Mouse (Mus musculus) embryonic facial prominence, embryonic 10.5 days (tissue): ENCODE data around the gene Afg1l. TPM values are rescaled to one million over a fixed set of nuclear protein-coding genes. Genes with fewer than 3 reads are reported as not detected.

Experiments
- DNase-seq: peaks from one replicate; pipeline ENCODE4 v3.0.0-alpha.2; 2017; ENCODE audit warnings: low spot score
- H3K27ac ChIP-seq: fragments of 300-500 bp; sonication (generic); replicated peaks from 2 replicates; pipeline ENCODE4 v1.5.1; 2016; ENCODE audit warnings: mild to moderate bottlenecking
- H3K27me3 ChIP-seq: fragments of 300-500 bp; sonication (generic); replicated peaks from 2 replicates; pipeline ENCODE4 v1.6.1; 2016; ENCODE audit warnings: low read depth, mild to moderate bottlenecking; ENCODE audit not compliant: poor library complexity, severe bottlenecking
- H3K36me3 ChIP-seq: fragments of 300-500 bp; sonication (generic); replicated peaks from 2 replicates; pipeline ENCODE4 v1.6.1; 2016; ENCODE audit warnings: mild to moderate bottlenecking, moderate library complexity
- H3K4me1 ChIP-seq: fragments of 300-500 bp; sonication (generic); 2 replicates; pipeline ENCODE4 v1.6.1; 2016
- H3K4me3 ChIP-seq: fragments of 300-500 bp; sonication (generic); 2 replicates; pipeline ENCODE4 v1.5.1; 2016; ENCODE audit warnings: mild to moderate bottlenecking, moderate library complexity
- H3K9me3 ChIP-seq: fragments of 300-500 bp; sonication (generic); 2 replicates; pipeline ENCODE4 v1.6.1; 2016; ENCODE audit warnings: mild to moderate bottlenecking
- WGBS: fragments of 180-500 bp; shearing (Covaris S2); methylation state at CpG from one replicate; pipeline ENCODE4 v1.1.7; 2016; 5-methylcytosine and 5-hydroxymethylcytosine counted together
- polyA plus RNA-seq: library from polyadenylated mRNA; unstranded; fragments of >200 nt; fragmentation: Nextera tagmentation; extraction: Ambion mirVana; gene quantifications from 2 replicates; pipeline ENCODE4 v1.2.1, GENCODE M21; 2016

Afg1l gene
- polyA plus RNA-seq, 1 experiment from 2014 or later: 4.7 TPM

GRCm38 (mm10) chr10:42464805-42465204, 13.6 kb downstream of the Afg1l start:
- Histone ChIP-seq H3K9me3 (no peaks in the 10 kb centered on the region), H3K27ac (no peak overlapping the region), H3K4me1 (peaks cover 9% of the 10 kb centered on the region), H3K4me3 (no peak overlapping the region), H3K27me3 (no peaks in the 10 kb centered on the region), H3K36me3 (0 out of 2 replicates have a peak, but pooled peaks cover 2% of the 10 kb centered on the region)
- DNase-seq: no peak
- WGBS: 80% methylated on average over 14 of the region's 14 CpGs

GRCm38 (mm10) chr10:42464224-42464623, 14.1 kb downstream of the Afg1l start:
- Histone ChIP-seq H3K4me3 (no peak overlapping the region), H3K9me3 (peaks cover 4% of the 10 kb centered on the region; the same call in 1 of the 2 replicates), H3K36me3 (peaks cover 6% of the 10 kb centered on the region), H3K27ac (peak overlapping the region; percentile 36), H3K27me3 (no peaks in the 10 kb centered on the region), H3K4me1 (peaks cover 9% of the 10 kb centered on the region)
- DNase-seq: peak; percentile 16
- 39% methylated on average over 5 of the region's 5 CpGs for WGBS

- 78% methylated on average over 9 of the region's 9 CpGs for WGBS
- Histone ChIP-seq H3K4me1 (no peaks in the 10 kb centered on the region), H3K9me3 (peaks cover 6% of the 10 kb centered on the region; the same call in 1 of the 2 replicates), H3K27ac (peak overlapping the region; percentile 26), H3K36me3 (peaks cover 19% of the 10 kb centered on the region), H3K4me3 (no peak overlapping the region), H3K27me3 (no peaks in the 10 kb centered on the region)
- DNase-seq: no peak
These were observed 20.7 kb downstream of the Afg1l start for GRCm38 (mm10) chr10:42457557-42458191.

GRCm38 (mm10) chr10:42455981-42456380, 22.4 kb downstream of the Afg1l start:
- Histone ChIP-seq H3K9me3 (peaks cover 6% of the 10 kb centered on the region; the same call in 1 of the 2 replicates), H3K4me1 (no peaks in the 10 kb centered on the region), H3K36me3 (peaks cover 19% of the 10 kb centered on the region), H3K27ac (no peak overlapping the region), H3K27me3 (no peaks in the 10 kb centered on the region), H3K4me3 (no peak overlapping the region)
- no peak for DNase-seq
- 83% methylated on average over 5 of the region's 5 CpGs for WGBS

GRCm38 (mm10) chr10:42454690-42455089, 23.7 kb downstream of the Afg1l start:
- Histone ChIP-seq H3K9me3 (peaks cover 5% of the 10 kb centered on the region; the same call in 1 of the 2 replicates), H3K4me1 (no peaks in the 10 kb centered on the region), H3K27me3 (no peaks in the 10 kb centered on the region), H3K4me3 (no peak overlapping the region), H3K27ac (no peak overlapping the region), H3K36me3 (peaks cover 16% of the 10 kb centered on the region)
- DNase-seq: no peak
- WGBS: 88% methylated on average over 6 of the region's 6 CpGs

- no peak overlapping the region for H3K27ac ChIP-seq
- H3K4me1 ChIP-seq: peaks cover 2% of the 10 kb centered on the region
- 86% methylated on average over 11 of the region's 11 CpGs for WGBS
- H3K9me3 ChIP-seq: peaks cover 3% of the 10 kb centered on the region; the same call in 1 of the 2 replicates
- DNase-seq: no peak
- H3K4me3 ChIP-seq: no peak overlapping the region
- no peaks in the 10 kb centered on the region for H3K27me3 ChIP-seq
- H3K36me3 ChIP-seq: peaks cover 13% of the 10 kb centered on the region; the same call in 1 of the 2 replicates
These were observed 24.1 kb downstream of the Afg1l start for GRCm38 (mm10) chr10:42454266-42454665.

GRCm38 (mm10) chr10:42449672-42450071, 28.7 kb downstream of the Afg1l start:
- 78% methylated on average over 3 of the region's 4 CpGs for WGBS

GRCm38 (mm10) chr10:42448371-42448770, 30.0 kb downstream of the Afg1l start:
- Histone ChIP-seq H3K36me3 (peaks cover 4% of the 10 kb centered on the region; the same call in 1 of the 2 replicates), H3K9me3 (no peaks in the 10 kb centered on the region), H3K27ac (0 out of 2 replicates have a peak overlapping the region, but pooled peaks have one; percentile 8), H3K4me3 (no peak overlapping the region), H3K4me1 (peaks cover 14% of the 10 kb centered on the region), H3K27me3 (no peaks in the 10 kb centered on the region)
- WGBS: 43% methylated on average over 7 of the region's 7 CpGs
- no peak for DNase-seq

More at GRCm38 (mm10) chr10:42449672-42450071, 28.7 kb downstream of the Afg1l start:
- Histone ChIP-seq H3K4me3 (no peak overlapping the region), H3K4me1 (peaks cover 14% of the 10 kb centered on the region), H3K36me3 (peaks cover 10% of the 10 kb centered on the region; the same call in 1 of the 2 replicates), H3K9me3 (no peaks in the 10 kb centered on the region), H3K27ac (no peak overlapping the region), H3K27me3 (no peaks in the 10 kb centered on the region)
- no peak for DNase-seq

GRCm38 (mm10) chr10:42446145-42446544, 32.2 kb downstream of the Afg1l start:
- Histone ChIP-seq H3K4me3 (no peak overlapping the region), H3K27ac (no peak overlapping the region), H3K27me3 (no peaks in the 10 kb centered on the region), H3K9me3 (no peaks in the 10 kb centered on the region), H3K36me3 (no peaks in the 10 kb centered on the region), H3K4me1 (peaks cover 14% of the 10 kb centered on the region)
- 62% methylated on average over 9 of the region's 9 CpGs for WGBS
- no peak for DNase-seq

- Histone ChIP-seq H3K27me3 (no peaks in the 10 kb centered on the region), H3K4me3 (no peak overlapping the region), H3K9me3 (peaks cover 4% of the 10 kb centered on the region; the same call in 1 of the 2 replicates), H3K27ac (no peak overlapping the region), H3K36me3 (peaks cover 8% of the 10 kb centered on the region), H3K4me1 (no peaks in the 10 kb centered on the region)
- no peak for DNase-seq
- WGBS: 84% methylated on average over 5 of the region's 5 CpGs
These were observed 41.2 kb downstream of the Afg1l start for GRCm38 (mm10) chr10:42436842-42437805.

- no peak overlapping the region; the same call in 1 of the 2 replicates for H3K27ac ChIP-seq
- WGBS: 48% methylated on average over 10 of the region's 10 CpGs
- no peak overlapping the region for H3K4me3 ChIP-seq
- H3K4me1 ChIP-seq: peaks cover 12% of the 10 kb centered on the region
- no peaks in the 10 kb centered on the region; the same call in 1 of the 2 replicates for H3K36me3 ChIP-seq
- no peaks in the 10 kb centered on the region for H3K9me3 ChIP-seq
- DNase-seq: no peak
- H3K27me3 ChIP-seq: no peaks in the 10 kb centered on the region
These were observed 60.7 kb downstream of the Afg1l start for GRCm38 (mm10) chr10:42417530-42418174.
